Mouse (Mus musculus) heart, embryonic 14.5 days (tissue): Measurements from ENCODE around the gene Padi2. TPM values are rescaled to one million over a fixed set of nuclear protein-coding genes. Genes with fewer than 3 reads are reported as not detected.

Source experiments
- ATAC-seq: fragments of 200-750 bp; cut with Nextera tagmentation; 2 replicates; pipeline ENCODE4 v1.8.0; 2017; ENCODE audit warnings: low read depth, moderate TSS enrichment; ENCODE audit not compliant: insufficient number of reproducible peaks, insufficient read depth, low FRiP score
- H3K27ac ChIP-seq, 2 experiments: fragments of 200-500 bp in 1 of 2; fragments of 300-500 bp in 1 of 2; sonication (generic) in 1 of 2; replicated peaks in 1 of 2; 2 replicates each; pipeline ENCODE4 v1.5.1; 2012 to 2014; ENCODE audit warnings: low read depth in 2 of 2, low read length in 2 of 2, control low read depth in 1 of 2, mild to moderate bottlenecking in 1 of 2, mixed read lengths in 1 of 2; ENCODE audit not compliant: control insufficient read depth in 1 of 2, insufficient read depth in 1 of 2
- H3K27me3 ChIP-seq: fragments of 300-500 bp; sonication (generic); 2 replicates; pipeline ENCODE4 v1.6.1; 2014; ENCODE audit warnings: mild to moderate bottlenecking, low read length, control low read depth; ENCODE audit not compliant: control insufficient read depth, insufficient read depth
- H3K36me3 ChIP-seq: fragments of 300-500 bp; sonication (generic); 2 replicates; pipeline ENCODE4 v1.6.1; 2014; ENCODE audit warnings: mild to moderate bottlenecking, control low read depth, low read length, mixed read lengths; ENCODE audit not compliant: control insufficient read depth, insufficient read depth
- H3K4me1 ChIP-seq, 2 experiments: fragments of 200-500 bp in 1 of 2; fragments of 300-500 bp in 1 of 2; sonication (generic) in 1 of 2; 2 replicates each; pipeline ENCODE4 v1.6.1; 2012 to 2014; ENCODE audit warnings: low read length in 2 of 2, control low read depth in 1 of 2, mixed read lengths in 1 of 2; ENCODE audit not compliant: control insufficient read depth in 2 of 2, insufficient read depth in 2 of 2
- H3K4me2 ChIP-seq: fragments of 300-500 bp; sonication (generic); 2 replicates; pipeline ENCODE4 v1.6.1; 2014; ENCODE audit warnings: mild to moderate bottlenecking, low read length
- H3K4me3 ChIP-seq, 2 experiments: fragments of 200-500 bp in 1 of 2; fragments of 300-500 bp in 1 of 2; sonication (generic) in 1 of 2; 2 replicates each; pipeline ENCODE4 v1.5.1; 2012 to 2014; ENCODE audit warnings: low read length in 2 of 2, mild to moderate bottlenecking in 2 of 2, control low read depth in 1 of 2, low read depth in 1 of 2, moderate library complexity in 1 of 2; ENCODE audit not compliant: control insufficient read depth in 1 of 2, insufficient read depth in 1 of 2
- H3K9ac ChIP-seq: fragments of 300-500 bp; sonication (generic); 2 replicates; pipeline ENCODE4 v1.6.1; 2014; ENCODE audit warnings: mild to moderate bottlenecking, low read length
- H3K9me3 ChIP-seq: fragments of 300-500 bp; sonication (generic); 2 replicates; pipeline ENCODE4 v1.6.1; 2016; ENCODE audit warnings: low read length, control low read depth; ENCODE audit not compliant: control insufficient read depth
- WGBS: fragments of 180-500 bp; shearing (Covaris S2); extraction: QIAGEN DNeasy Blood & Tissue Kit; methylation state at CpG from one replicate; pipeline ENCODE4 v1.1.7; 2014; 5-methylcytosine and 5-hydroxymethylcytosine counted together
- polyA plus RNA-seq: library from polyadenylated mRNA; unstranded; fragments of >200 nt; fragmentation: Nextera tagmentation; extraction: Ambion mirVana; gene quantifications from 2 replicates; pipeline ENCODE4 v1.2.1, GENCODE M21; 2014

The Padi2 gene
- polyA plus RNA-seq, 1 experiment from 2014 or later, result 0.89 TPM

DNA sequence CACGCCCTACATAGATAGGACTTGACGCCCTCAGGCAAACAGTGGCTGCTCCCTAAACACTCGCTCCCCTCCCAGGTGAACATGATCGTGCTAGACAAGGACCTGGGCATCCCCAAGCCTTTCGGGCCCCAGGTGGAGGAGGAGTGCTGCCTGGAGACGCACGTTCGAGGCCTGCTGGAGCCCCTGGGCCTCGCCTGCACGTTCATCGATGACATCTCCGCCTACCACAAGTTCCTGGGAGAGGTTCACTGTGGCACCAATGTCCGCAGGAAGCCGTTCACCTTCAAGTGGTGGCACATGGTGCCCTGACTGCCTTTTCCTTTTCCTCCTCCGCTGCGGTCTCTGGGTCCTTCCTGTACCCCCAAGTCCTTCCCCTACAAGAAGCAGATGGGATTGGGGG, 43.5 kb downstream of the Padi2 start:
- Histone ChIP-seq H3K4me2 (no peak overlapping the region), H3K4me3 (no peak overlapping the region), H3K27me3 (no peaks in the 10 kb centered on the region), H3K4me1 (peaks cover 4 to 11% of the 10 kb centered on the region in 2 experiments), H3K9me3 (no peaks in the 10 kb centered on the region), H3K9ac (no peak overlapping the region), H3K36me3 (no peaks in the 10 kb centered on the region), H3K27ac (no peak overlapping the region)
- no peak for ATAC-seq
- 89% methylated on average over 16 of the region's 16 CpGs for WGBS

DNA sequence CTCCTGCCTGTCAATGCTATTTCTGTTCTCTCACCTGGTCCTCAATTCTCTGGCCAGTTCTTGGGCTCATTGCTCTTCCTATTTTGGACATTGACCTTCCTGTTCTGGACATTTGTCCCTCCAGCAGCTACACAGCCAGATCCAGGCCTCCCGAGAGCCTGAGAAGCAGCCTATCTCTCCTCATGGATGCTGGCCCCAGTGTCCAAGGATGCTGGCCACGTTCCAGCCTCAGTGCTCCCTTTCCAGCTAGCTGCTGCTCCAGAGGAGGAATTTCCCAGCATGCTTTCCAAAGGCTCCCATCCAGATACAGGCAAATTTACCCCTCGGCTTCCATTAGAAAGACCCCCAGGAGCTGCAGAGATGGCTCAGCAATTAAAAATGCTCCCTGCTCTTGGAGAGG, 44.4 kb downstream of the Padi2 start:
- no peak overlapping the region for H3K27ac ChIP-seq

DNA sequence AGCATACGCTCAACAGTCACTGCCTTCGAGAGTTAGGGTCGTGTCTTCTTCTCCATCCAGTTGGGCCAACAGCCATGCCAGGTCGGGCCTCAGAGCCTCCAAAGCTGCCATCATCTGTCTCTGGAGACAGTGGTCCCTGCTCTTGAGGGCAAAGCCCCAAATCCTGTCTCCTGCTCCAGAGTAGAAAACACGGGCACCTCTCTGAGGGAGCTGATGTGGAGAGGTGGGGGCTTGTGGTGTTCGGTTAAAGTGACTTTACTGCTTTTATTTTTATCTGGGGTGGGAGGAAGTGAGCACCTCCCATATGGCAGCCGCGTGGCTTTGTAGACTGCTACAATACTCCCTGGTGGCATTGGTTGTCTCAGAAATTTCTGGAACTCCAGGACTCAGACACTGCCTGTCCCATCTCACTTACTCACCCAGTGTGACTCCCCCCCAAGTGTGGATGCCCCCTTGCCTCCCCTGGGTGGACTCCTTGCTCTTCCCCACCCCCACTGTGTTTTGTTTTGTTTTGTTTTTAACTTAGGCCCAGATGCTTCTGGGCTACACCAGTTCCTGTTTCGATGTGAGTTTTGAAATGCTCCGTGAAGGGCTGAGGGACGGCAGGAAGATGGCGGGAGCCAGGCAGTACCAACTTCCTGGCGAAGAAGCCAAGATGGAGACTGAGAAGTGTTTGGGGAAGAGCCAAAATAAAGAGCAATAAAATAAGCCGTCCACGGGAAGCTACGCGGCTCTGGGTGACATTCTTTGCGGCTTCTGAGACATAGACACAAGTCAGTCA, 45.9 kb downstream of the Padi2 start:
- no peaks in the 10 kb centered on the region for H3K9me3 ChIP-seq
- 82% methylated on average over 18 of the region's 18 CpGs for WGBS

More for the DNA sequence above, 44.4 kb downstream of the Padi2 start:
- Histone ChIP-seq H3K4me3 (no peak overlapping the region), H3K4me1 (peaks cover 4 to 11% of the 10 kb centered on the region in 2 experiments), H3K36me3 (no peaks in the 10 kb centered on the region), H3K9me3 (no peaks in the 10 kb centered on the region), H3K4me2 (no peak overlapping the region), H3K9ac (no peak overlapping the region), H3K27me3 (no peaks in the 10 kb centered on the region)
- WGBS, result 35% methylated on average over 3 of the region's 3 CpGs
- ATAC-seq, result no peak

DNA sequence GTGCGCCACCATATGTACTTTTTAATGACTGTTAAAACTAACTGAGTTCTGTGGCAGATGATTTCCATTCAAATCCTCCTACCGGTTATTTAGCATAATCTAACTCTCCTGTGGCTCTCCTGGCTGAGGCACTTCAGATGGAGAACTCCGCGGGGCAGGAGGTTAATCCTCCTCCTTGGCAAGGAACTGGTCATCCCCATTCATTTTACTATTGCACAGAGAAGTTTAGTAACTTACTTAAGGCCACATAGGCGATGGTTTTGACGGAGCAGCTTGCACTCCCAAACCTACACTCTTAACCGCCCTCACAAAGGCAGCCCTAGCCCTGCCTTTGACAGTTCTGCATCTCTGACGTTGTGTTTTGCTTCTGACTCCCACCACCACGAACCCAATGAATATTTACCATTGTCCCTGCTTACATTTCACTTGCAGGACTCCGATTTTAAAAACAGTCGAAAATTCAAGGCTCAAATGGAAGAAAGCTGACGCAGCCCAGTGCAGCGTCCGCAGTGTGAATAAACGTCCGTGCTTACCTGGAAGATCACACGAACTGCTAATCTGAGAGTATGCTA, 51.1 kb downstream of the Padi2 start:
- WGBS, result 11% methylated on average over 17 of the region's 17 CpGs
- Histone ChIP-seq H3K36me3 (no peaks in the 10 kb centered on the region), H3K4me3 (peak overlapping the region; percentile 37 to 45), H3K9me3 (no peaks in the 10 kb centered on the region), H3K27me3 (no peaks in the 10 kb centered on the region), H3K27ac (peak overlapping the region; percentile 30 to 53; a peak in 3 of 4 replicates), H3K9ac (peak overlapping the region; percentile 66), H3K4me2 (peak overlapping the region; percentile 75), H3K4me1 (peaks cover 13 to 18% of the 10 kb centered on the region in 2 experiments)
- ATAC-seq, result no peak

More for the DNA sequence above, 45.9 kb downstream of the Padi2 start:
- ATAC-seq, result no peak
- peaks cover 4 to 7% of the 10 kb centered on the region in 2 experiments for H3K4me1 ChIP-seq
- H3K36me3 ChIP-seq, result no peaks in the 10 kb centered on the region
- H3K27ac ChIP-seq, result no peak overlapping the region
- no peak overlapping the region for H3K9ac ChIP-seq
- H3K4me2 ChIP-seq, result no peak overlapping the region
- H3K27me3 ChIP-seq, result no peaks in the 10 kb centered on the region
- H3K4me3 ChIP-seq, result no peak overlapping the region

DNA sequence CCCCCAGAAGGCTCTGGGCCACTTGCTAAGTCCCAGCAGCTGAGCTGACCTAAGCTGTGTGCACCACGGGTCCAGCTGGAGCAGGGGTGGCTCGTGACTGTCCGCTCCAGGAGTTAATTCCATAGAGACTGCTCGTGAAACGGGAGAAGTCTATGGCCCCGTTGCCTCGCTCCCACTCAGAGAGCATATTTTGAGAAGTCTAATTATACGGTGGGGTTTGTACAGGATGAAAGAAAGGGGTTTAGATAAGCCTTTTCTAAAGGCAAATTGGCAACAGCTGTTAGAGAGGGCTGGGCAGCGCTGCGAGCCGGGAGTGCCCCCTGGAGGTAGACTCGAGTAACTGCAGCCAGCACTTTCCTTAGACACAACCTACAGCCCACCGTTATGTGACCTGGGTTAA, 51.6 kb downstream of the Padi2 start:
- Histone ChIP-seq H3K27me3 (no peaks in the 10 kb centered on the region), H3K27ac (peak overlapping the region; percentile 30 to 53), H3K4me3 (peak overlapping the region; percentile 37 to 45), H3K4me2 (peak overlapping the region; percentile 75), H3K9me3 (no peaks in the 10 kb centered on the region), H3K9ac (peak overlapping the region; percentile 66), H3K4me1 (peaks cover 17 to 24% of the 10 kb centered on the region in 2 experiments), H3K36me3 (no peaks in the 10 kb centered on the region)
- 2% methylated on average over 13 of the region's 13 CpGs for WGBS
- ATAC-seq, result no peak

DNA sequence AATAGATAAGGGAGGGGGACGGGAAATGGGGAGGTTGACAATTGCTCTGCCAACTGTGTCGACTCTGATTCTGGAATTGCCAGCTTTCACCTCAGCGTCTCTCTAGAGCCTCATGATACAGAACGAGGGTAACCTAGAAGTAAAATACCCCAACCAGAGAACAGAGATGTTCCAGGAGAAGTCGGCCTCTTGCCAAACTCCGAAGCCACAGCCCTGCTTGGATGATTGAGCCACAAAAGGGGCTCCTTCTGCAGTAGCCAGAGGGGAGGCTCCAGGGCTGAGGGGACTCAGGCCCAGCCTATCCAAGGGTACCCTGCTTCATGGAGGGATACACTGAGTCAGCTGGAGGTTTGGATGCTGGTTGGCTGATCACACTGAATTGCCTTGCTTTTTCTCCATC, 52.2 kb downstream of the Padi2 start:
- Histone ChIP-seq H3K4me1 (peaks cover 22 to 29% of the 10 kb centered on the region in 2 experiments), H3K9ac (peak overlapping the region; percentile 66; the same call in 1 of the 2 replicates), H3K27me3 (no peaks in the 10 kb centered on the region), H3K27ac (peak overlapping the region; percentile 14 to 19; a peak in 1 of 4 replicates), H3K9me3 (no peaks in the 10 kb centered on the region), H3K4me2 (no peak overlapping the region), H3K36me3 (no peaks in the 10 kb centered on the region), H3K4me3 (no peak overlapping the region)
- WGBS, result 49% methylated on average over 6 of the region's 6 CpGs
- ATAC-seq, result no peak

DNA sequence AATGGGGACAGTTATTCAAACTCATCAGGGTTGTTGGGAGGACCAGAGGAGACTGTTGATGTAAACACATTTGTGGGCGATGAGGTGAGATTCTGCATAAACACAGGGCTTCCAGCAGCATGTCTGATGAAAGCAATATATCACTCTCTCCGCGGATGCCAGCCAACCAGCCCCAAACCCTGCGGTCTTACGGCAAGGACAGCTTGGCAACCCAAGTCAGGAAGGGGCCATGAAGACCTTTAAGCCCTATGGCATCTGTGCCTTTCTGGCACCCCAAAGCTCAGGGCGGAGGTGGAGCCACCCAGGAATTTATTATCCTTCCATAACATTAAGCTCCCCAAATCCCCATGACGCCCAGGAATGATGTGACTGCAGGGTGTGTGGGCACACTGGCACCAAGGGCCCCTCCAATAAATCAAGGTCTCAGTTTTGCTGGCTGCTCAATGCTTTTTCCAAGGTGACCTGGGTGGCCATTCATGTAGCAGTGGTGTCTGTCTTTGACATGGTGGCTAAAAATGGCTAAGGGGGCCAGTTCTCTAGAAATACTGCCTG, 53.1 kb downstream of the Padi2 start:
- H3K27me3 ChIP-seq, result no peaks in the 10 kb centered on the region
- no peaks in the 10 kb centered on the region for H3K9me3 ChIP-seq
- peaks cover 23 to 31% of the 10 kb centered on the region in 2 experiments for H3K4me1 ChIP-seq
- no peak overlapping the region for H3K9ac ChIP-seq
- H3K4me3 ChIP-seq, result no peak overlapping the region
- peaks cover 6% of the 10 kb centered on the region; the same call in 1 of the 2 replicates for H3K36me3 ChIP-seq
- no peak overlapping the region for H3K4me2 ChIP-seq
- no peak for ATAC-seq
- WGBS, result 84% methylated on average over 7 of the region's 7 CpGs
- no peak overlapping the region for H3K27ac ChIP-seq
